Mouse (Mus musculus): ENCODE measurements at regions not wholly inside any gene's neighbourhood (a gene's known extent, or its start where the extent isn't known, plus 50 kb on each side); places are given as distances from the start of the nearest gene placed in this dataset.

DNA sequence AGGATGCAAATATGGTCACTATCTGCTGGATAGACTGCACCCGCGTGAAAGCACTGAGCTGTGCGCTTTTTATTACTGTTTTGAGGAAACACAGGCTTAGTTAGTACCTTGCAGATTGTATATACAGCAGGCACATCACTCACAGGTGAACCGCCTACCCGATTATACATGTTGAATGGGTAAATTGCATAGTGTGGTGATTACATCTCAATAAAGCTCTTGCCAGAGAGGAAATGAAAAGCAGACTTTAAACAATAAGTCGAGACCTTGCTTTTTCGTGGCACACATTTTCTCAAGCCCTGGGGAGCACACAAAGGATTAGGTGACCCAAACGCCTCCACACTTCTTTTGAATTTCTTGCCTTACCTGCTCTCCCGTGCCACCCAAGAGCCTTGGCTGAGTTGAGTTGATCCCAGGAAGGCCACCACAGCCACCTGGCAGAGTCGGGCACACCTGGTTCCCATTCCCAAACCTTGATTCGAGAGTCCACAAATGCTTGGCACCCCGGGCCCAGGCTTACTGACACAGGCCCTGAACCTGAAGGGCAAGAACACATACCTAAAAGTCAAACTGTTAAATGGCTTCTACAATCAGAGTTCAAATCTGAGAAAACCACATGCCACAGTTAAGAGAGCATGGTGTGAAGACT is 175.4 kb upstream of the Dapk1 start:
- no peak for DNase-seq (ENCODE audit: low read depth, low spot score)

DNA sequence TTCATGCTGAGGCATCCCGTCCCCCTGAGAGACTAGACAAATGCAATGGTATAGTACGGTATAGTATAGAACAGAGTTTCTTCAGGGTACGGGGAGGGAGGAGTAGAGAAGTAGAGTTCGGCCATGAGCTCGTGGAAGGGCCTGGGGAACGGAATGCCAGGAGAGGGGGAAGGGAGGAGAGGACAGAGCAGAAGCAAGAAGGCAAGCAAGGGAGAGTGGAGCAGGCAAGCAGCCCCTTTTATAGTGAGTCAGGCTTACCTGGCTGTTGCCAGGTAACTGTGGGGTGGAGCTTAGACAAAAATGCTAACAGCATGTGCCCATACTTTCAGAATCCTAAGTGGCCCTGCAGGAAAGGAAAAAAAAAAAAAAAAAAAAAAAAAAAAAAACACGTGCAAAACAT is 174.7 kb upstream of the Dapk1 start:
- DNase-seq (ENCODE audit: low read depth, low spot score): no peak

DNA sequence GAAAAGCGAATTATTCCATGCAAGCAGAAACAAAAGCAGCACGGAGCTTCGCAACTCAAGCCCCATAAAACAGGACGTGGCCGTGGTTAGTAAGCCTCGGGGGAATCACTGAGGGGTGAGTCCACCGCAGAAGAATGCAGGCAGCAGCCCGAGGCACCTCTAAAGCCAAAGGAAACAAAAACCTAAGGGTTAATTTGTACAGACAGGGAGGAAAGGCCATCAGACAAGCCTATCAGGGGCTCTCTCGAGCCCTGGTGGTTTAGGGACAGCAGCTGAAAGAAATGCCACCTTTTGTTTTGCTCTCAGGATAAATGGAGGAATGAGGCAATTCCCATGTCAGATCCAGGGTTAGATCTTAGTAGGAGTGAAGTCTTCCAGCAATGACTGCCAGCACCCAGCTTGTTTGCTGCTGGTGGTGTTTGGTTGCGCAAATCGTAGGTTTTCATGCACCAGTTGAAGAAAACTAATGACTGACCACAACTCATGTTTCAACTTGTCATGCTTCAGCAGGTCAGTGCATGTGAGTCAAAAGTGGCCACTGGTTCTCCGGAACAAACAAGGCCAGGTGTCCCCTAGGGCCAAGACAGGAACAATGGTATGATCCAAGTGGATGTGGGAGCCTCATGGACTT is 173.9 kb upstream of the Dapk1 start:
- no peak for DNase-seq (ENCODE audit: low read depth, low spot score)

DNA sequence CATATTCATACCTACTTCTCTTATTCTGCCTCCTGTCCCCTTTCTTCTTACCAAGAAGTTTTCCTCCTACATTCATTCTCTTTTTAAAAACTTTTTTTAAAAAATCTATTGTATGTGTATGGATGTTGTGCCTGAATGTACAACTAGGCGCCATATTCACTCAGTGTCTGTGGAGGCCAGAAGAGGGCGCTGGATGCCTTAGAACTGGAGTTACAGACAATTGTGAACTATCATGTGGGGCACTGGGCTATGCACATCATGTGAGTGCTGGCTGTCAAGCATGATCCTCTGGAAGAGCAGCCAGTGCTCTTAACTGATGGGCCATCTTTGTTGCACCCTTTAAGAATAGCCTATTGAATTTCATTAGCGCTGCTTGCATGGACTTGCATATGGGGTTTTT is 172.6 kb upstream of the Dapk1 start:
- DNase-seq (ENCODE audit: low read depth, low spot score): peak; percentile 64

DNA sequence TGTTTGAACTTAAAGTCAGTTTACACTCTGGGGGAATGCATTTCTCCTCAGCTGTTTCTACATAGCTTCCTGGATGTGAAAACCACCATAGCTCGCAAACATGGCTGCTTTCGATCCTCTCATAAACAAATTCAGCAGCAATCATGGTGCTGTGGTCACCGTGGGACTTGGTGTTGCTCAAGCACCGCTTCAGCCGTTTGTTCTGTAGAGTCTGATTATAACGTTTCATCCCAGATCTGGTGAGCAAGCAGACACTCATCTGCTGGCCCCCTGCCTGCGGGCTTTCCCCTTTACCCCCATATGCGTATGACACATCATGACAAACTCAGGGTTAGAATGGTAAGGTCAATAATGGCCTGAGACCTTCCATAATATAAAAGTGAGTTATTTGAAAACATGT is 170.3 kb upstream of the Dapk1 start:
- DNase-seq (ENCODE audit: low read depth, low spot score): no peak

DNA sequence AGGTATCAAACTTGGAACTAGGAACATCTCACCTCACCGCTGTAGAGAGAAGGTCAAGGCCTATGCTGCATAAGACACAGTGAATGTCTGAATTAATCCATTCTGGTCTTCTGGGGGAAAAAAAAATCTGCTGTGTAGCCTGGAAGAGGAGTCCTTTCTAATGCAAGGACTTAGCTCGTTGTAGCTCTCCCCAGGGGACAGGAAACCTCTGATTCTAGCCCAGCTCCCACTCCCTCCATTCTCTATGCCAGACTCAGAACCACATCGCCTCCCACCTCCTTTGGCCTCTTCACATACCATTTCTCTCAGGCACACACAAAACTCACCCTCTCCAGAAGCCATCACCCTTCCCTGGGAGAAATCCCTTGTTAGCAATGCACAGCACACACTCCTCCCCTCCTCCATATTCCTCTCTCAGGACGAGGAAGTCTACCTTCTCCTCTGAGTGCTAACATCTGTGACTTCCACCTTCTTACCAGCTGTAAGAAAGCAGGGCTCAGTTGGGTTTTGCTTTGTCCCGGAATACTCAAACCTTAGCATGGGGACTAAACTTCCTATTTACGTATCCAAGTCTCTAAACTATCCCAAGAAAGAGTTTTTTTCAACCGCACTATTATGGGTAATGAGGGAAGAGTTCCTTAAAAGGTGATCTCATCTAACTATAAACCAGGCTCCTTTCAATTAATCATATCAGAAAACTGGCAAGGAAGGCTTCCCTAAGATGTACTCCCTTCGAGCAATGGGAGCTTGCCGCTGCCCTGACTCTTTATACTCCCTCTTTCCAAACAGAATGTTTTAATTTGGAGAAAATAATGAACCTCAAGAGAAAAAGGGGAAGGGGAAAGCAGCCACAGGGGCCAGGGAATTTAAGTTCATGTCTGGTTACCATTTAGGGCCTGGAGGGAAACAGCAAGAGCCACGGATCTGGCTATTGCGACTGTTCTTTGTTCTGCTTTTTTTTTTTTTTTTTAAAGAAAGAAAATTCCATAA is 167.2 kb upstream of the Dapk1 start:
- peak; percentile 81 for DNase-seq (ENCODE audit: low read depth, low spot score)

DNA sequence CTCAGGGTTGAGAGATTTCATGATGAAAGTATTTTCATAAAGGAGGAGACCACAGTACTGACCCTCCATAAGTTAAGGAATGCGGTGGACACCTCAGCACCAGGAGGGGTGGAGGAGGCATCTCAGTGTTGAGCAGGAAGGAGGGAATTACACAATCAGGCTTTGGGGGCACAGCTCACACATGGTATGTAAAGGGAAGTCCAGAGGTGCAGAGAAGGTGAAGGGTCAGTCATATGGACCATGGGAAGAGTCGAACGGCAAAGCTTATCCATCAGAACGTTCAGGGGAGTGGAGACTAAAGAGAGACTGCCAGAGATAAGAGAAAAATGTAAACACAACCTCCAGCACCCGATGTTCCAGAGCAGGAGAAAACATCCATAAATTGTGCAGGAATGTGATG is 166.4 kb upstream of the Dapk1 start:
- no peak for DNase-seq (ENCODE audit: low read depth, low spot score)

DNA sequence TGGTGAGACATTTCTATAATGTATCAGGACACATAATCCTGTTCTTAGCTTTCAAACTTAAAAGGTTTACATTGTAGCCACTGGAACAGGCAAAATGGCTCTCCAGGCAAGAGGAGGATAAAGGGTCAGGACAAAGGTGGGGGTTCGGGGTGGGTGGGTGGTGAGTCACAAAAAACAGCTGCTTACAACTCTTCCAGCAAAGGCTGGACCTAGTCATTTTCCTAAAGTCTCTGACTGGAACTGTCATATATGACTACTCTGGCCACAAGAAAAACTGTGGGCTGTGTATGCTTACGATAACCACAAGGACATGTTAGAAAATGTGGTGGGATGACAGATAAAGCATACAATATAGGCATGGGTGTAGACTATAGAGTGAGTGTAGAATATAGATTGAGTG is 163.6 kb upstream of the Dapk1 start:
- no peak for DNase-seq (ENCODE audit: low read depth, low spot score)

DNA sequence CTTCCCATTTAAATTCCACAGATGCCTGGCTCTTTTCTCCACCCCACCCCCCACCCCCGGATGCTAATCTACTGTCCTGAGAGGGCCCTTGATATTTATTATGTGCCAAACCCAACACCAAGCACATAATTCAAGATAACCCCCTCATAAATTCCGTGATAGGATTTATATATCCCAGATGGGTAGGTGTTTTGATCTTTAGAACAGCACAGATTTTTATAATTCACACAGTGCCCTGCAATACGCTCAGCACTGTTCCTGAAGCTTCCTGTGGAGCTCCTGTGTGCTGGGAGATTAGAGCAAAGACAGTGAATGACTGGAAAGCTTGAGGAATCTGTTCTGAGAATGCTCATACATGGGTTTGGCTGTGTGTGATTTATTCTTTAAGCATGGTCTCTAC is 161.2 kb upstream of the Dapk1 start:
- no peak for DNase-seq (ENCODE audit: low read depth, low spot score)

DNA sequence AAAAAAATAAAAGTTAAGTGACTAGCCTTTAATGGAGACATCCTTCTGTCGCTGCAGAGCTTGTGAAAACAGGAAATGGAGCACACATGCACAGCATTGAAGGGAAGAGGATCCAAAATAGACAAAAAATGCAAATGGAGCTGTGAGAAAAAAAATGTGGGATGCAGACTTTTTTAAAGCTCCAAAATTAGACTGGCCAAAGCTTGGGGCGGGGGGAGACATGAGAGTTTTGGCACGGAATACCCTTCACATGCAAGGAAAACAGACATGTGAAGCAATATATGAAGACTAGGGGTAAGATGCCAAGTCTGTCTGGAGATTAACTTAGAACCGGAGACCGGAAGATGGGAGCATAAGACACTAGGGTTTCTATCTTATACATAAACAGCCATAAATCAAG is 156.6 kb upstream of the Dapk1 start:
- DNase-seq (ENCODE audit: low read depth, low spot score): no peak

DNA sequence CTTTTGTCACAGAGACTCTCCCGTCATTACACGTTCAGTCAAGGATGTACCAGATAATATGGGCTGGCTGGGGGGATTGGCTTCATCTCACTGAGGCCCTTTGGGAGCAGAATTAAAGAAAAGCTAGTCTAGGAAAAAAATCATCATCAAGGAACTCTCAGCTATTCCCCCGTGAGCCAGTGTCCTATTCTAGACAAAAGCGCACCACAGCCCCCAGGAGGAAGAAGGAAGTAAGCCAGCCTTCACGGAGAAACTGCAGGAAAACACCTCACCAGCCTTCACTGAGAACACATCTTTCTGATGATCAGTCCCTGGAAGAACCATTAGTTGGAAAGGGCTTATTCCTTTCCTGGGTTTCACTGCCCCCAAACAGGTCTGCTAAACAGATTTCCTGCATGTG is 154.8 kb upstream of the Dapk1 start:
- no peak for DNase-seq (ENCODE audit: low read depth, low spot score)

DNA sequence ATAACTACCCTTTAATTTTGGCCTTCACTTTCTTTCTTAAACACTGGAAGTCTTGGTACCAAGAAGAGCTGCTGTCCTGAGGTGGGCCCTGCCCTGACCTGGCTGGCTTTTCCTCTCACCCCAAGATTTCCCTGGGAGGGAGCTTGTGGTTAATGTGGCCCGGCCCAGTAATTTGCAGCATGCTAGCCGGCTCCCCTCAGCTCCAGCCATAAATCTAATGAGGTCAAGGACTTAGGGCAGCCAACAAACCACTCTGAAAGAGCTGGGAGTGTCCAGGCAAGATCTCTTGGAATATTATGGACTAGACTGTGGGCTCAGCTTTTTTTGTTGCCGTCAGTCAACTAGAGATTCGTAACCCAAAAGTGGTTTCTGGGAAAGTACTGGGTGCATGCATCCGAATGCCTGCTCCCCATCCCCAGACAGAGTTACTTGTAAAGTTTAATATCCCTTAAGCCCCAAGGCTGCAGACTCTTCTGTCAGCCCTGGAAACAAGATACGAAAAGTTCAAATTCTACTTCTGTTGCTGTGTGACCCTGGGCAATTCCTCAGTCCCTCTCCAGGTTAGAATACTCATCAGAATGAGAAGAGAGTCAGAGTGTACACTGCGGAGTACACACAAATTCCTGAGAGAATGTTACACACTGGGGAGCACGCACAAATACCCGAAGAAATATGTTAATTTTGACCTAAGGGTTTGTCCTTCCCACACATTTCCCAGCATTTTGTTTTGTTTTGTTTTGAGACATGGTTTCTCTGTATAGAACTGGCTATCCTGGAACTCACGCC is 150.8 kb upstream of the Dapk1 start:
- DNase-seq (ENCODE audit: low read depth, low spot score): no peak

DNA sequence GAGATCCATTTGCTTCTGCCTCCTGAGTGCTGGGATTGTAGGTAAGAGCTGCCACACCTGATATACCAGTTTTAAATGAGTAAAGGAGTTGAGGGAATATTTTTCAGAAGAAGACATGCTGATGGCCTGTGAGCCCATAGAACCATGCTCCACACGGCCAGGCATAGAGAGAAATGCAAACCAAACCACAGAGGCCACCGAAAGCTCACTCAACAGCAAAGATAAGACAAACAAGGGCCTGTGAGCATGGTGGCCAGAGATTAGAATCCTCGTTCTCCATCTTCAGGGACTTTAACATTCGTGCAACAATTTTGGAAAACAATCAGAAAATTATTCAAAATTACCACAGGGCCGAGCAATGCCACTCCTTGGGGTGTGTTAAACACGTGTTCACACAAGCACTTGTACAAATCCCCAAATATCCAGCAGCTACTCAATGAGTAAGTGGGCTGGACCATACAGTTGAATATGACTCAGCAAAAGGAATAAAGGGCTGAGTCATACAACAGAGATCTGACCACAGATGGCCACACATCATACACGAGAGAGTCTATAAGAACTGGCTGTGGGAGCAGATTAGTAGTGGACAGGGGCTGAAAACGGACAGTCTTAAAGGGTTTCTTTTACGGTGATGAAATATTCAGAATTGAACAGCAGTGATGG is 147.8 kb upstream of the Dapk1 start:
- DNase-seq (ENCODE audit: low read depth, low spot score): no peak

DNA sequence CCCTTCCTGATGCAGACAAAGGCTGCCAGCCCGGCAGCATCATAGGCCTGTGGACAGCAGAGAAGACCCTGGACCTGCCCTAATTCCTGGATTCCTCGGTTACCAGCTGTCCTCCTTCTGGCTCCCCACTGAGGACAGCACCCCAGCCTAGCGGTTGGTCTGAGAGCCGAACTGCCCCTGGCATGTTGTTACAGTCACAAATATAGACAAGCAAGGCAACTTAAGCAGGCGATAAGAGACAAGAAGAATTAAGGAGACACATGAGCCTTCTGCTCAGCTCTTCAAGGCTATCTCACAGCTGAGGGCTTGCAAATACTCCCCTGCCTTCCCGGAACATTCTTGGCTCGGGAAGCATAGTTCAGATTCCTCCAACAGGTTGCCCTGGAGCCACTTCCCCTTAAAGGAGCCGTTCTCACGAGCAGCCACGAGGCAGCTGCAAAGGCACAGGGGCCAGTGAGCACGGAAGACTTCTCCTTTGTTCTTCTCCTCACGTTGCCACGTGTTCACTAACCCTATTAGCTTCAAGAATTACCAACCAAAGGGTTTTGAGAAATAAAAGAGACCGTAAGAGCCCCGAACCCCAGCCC is 146.6 kb upstream of the Dapk1 start:
- peak; percentile 79 for DNase-seq (ENCODE audit: low read depth, low spot score)

DNA sequence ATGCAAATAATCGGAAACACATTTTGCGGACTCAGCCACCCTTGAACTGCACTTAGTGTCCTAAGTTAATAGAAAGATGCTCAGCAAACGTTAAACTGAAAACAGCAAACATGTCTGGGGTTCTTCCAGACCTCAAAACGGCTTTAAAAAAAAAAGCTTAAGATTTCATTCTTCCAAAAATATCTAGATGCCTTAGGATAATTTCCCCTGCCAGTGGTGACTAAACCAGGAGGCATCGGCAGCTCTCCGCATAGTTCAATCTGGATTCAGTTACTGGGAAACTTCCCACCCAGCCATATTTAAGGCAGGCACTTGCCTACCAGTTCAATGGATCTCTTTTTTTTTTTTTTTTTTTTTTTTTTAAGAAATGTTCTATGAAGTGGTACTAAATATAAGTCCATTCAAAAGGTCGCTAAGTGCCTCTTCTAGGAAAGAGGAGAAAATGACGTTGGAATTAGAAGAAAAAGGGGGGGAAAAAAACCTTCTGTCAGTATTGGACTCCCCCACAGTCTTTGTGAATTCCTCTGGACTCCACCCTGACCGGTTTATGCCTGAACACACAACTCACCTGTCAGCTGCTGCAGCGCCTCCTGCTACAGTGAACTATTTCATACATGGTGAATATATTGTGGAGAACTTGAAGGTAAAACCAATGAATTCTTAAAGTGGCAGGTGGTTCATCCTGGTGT is 145.7 kb upstream of the Dapk1 start:
- DNase-seq (ENCODE audit: low read depth, low spot score): no peak

DNA sequence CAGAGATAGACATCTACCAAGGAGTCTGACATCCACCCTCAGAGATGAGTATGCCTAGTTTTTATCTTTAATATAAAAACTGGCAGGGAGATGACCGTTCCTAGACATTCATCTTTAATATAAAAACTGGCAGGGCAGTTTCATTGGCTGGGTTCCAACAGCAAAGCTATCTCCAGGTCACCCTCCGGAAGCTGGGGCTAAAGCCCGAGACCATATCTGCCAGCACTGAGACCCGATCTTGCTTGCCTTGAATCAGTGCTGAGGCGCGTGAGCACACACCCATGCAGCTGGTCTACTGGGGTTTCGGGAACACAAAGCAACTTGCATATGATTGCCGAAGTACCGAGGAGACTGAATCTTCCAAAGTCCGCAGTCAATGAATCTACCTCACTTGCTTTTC is 144.5 kb upstream of the Dapk1 start:
- DNase-seq (ENCODE audit: low read depth, low spot score): no peak

DNA sequence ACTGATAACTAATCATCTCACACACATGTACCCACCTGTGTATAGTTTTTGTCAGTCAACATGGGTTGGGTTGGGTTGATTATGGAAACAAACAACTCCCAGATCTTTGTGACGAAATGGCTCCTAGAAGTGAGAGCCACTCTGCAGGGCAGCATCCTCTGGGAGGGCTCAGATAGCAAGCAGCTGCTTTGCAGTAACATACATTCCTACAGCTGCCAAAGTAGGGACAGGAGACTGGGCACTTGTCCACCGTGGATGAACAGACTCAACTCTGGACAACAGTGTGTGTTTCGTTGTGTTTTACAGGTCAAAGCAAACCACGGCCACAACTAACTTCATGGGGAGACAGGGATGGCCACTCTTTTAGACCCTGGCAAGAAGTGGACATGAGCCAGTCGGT is 142.7 kb upstream of the Dapk1 start:
- DNase-seq (ENCODE audit: low read depth, low spot score): no peak

DNA sequence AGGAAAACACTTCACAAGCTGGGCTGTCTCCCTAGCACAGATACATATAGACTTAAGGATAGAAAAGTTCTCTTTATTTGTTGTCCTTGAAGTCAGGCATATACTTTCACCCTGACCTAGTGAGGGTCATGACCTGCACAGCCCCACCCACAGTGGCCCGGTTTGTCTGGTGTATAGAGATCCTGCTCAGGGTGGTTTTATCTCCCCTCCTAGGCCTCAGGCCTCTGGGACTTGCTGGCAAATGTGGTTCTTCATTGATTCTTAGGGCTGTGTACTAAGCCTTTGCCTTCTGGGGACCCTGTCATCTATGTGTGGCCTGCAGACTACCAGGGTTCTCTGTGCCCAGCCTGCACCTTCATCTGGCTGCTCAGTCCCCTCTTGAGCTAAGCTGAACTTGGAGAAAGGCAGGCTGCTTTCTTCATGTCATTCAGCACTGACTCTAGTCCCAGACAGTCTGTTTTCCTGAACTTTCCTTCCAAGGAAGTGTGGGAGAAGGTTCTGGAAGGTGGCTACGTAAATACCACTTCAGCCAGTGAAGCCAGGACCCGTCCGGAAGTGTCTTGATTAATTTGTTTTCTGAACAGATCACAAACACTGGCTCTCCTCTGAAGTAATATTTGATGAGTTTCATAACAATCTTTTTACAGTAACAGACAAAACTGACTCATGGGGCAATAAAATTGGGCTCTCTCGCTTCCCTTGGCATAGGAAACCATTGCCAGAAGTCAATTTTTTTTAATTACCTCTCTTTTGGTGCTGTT is 135.0 kb upstream of the Dapk1 start:
- DNase-seq (ENCODE audit: low read depth, low spot score): peak; percentile 41

DNA sequence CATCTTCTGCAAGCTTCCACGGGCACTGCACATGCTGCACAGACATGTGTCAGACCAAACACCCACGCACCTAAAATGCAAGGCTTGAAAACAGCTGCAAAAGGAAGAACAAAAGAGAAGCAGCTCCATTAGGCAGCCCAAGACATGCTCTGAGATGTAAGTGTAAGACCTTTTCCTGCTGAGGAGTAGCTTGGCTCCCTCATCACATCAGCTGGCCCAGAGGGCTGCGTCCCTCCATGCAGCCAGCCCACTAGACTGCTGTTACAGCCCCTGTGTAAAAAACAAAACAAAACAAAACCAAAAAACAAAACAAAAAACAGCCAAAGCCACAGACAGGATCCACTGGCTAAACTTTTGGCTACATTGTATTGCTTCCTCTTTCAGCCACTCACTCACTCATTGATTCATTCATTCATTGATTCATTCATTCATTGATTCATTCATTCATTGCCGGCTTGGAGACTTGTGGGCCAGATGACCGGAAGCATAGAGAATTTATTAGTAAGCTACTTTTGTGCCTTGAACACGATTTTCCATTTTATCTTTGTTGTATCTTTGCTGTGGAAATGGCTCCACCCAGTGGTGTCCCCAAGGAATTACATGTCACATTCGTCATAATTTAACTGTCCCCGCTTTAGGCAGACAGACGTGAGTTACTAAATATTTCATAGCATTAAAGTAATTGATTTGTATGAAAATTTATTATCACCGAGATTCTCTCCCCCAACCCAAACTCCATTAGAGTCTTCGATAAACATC is 133.7 kb upstream of the Dapk1 start:
- DNase-seq (ENCODE audit: low read depth, low spot score): peak; percentile 49

Data from ZHBTc4 (cell line).